Mouse (Mus musculus): ENCODE measurements around the gene Tespa1. TPM values are rescaled to one million over a fixed set of nuclear protein-coding genes. Genes with fewer than 3 reads are reported as not detected.
"Not testable (repeated sequence)": the region's sequence is repeated elsewhere in the genome, so short reads cannot be mapped to it uniquely, and the experiment has no call there.

Gene Tespa1
- polyA plus RNA-seq, 1 experiment from 2014 or later, result not detected

GRCm38 (mm10) chr10:130394232-130394631 is 71.6 kb downstream of the Tespa1 start, which contains the start of gene Vmn2r84:
Gene Vmn2r84, minus strand, starts transcription at chr10:130394332.
- Histone ChIP-seq H3K9ac (ENCODE audit: low read length) (no peak within 1 kb of the TSS), H3K27me3 (ENCODE audit: control insufficient read depth, insufficient read depth, low read length) (no peaks in the 10 kb centered on the region), H3K27ac (replicated peaks in 1 of 2; ENCODE audit: control insufficient read depth in 1 of 2, insufficient read depth in 1 of 2, low read depth in 2 of 2, low read length in 2 of 2) (no peak within 1 kb of the TSS), H3K36me3 (ENCODE audit: control insufficient read depth, insufficient read depth, low read length) (no peaks in the 10 kb centered on the region), H3K4me2 (ENCODE audit: low read length) (no peak within 1 kb of the TSS), H3K9me3 (ENCODE audit: control insufficient read depth, low read length) (no peaks in the 10 kb centered on the region), H3K4me1 (ENCODE audit: control insufficient read depth in 2 of 2, insufficient read depth in 2 of 2, low read length in 2 of 2) (no peaks in the 10 kb centered on the region), H3K4me3 (ENCODE audit: control insufficient read depth in 1 of 2, insufficient read depth in 1 of 2, low read depth in 1 of 2, low read length in 2 of 2) (no peak within 1 kb of the TSS)
- no peak for ATAC-seq (ENCODE audit: insufficient number of reproducible peaks, insufficient read depth, low FRiP score, low read depth)

- H3K4me2 ChIP-seq (ENCODE audit: low read length); H3K4me3 ChIP-seq (ENCODE audit: control insufficient read depth in 1 of 2, insufficient read depth in 1 of 2, low read depth in 1 of 2, low read length in 2 of 2); H3K9ac ChIP-seq (ENCODE audit: low read length); H3K36me3 ChIP-seq (ENCODE audit: control insufficient read depth, insufficient read depth, low read length); H3K27ac ChIP-seq (replicated peaks in 1 of 2; ENCODE audit: control insufficient read depth in 1 of 2, insufficient read depth in 1 of 2, low read depth in 2 of 2, low read length in 2 of 2); ATAC-seq (ENCODE audit: insufficient number of reproducible peaks, insufficient read depth, low FRiP score, low read depth); H3K27me3 ChIP-seq (ENCODE audit: control insufficient read depth, insufficient read depth, low read length); H3K4me1 ChIP-seq (ENCODE audit: control insufficient read depth in 2 of 2, insufficient read depth in 2 of 2, low read length in 2 of 2); H3K9me3 ChIP-seq (ENCODE audit: control insufficient read depth, low read length): not testable (repeated sequence)
- WGBS, result 46% methylated on average over 23 of the region's 35 CpGs
Measured at GRCm38 (mm10) chr10:130412167-130412698, 89.6 kb downstream of the Tespa1 start.

Other genes starting within 250 kb of the Tespa1 start
- not detected in 2 replicates for gene Olfr823, start 207.5 kb upstream of the Tespa1 start, polyA plus RNA-seq (2014; fragmentation: Nextera tagmentation; extraction: Ambion mirVana)
- gene Olfr824, start 192.9 kb upstream of the Tespa1 start, polyA plus RNA-seq (2014; fragmentation: Nextera tagmentation; extraction: Ambion mirVana), result not detected in 2 replicates
- gene Olfr825, start 156.1 kb upstream of the Tespa1 start, polyA plus RNA-seq (2014; fragmentation: Nextera tagmentation; extraction: Ambion mirVana), result not detected in 2 replicates
- not detected in 2 replicates for gene Olfr826, start 138.7 kb upstream of the Tespa1 start, polyA plus RNA-seq (2014; fragmentation: Nextera tagmentation; extraction: Ambion mirVana)
- not detected in 2 replicates for gene Olfr827, start 108.5 kb upstream of the Tespa1 start, polyA plus RNA-seq (2014; fragmentation: Nextera tagmentation; extraction: Ambion mirVana)
- gene Neurod4, start 42.6 kb upstream of the Tespa1 start, polyA plus RNA-seq (2014; fragmentation: Nextera tagmentation; extraction: Ambion mirVana), result not detected in 2 replicates
- gene Vmn2r84, start 71.5 kb downstream of the Tespa1 start, polyA plus RNA-seq (2014; fragmentation: Nextera tagmentation; extraction: Ambion mirVana), result not detected in 2 replicates
- gene Vmn2r85, start 106.8 kb downstream of the Tespa1 start, polyA plus RNA-seq (2014; fragmentation: Nextera tagmentation; extraction: Ambion mirVana), result not detected in 2 replicates
- not detected in 2 replicates for gene Vmn2r86, start 133.2 kb downstream of the Tespa1 start, polyA plus RNA-seq (2014; fragmentation: Nextera tagmentation; extraction: Ambion mirVana)
- not detected in 2 replicates for gene Vmn2r87, start 174.5 kb downstream of the Tespa1 start, polyA plus RNA-seq (2014; fragmentation: Nextera tagmentation; extraction: Ambion mirVana)